Mouse (Mus musculus) forebrain, postnatal 0 days (tissue): ENCODE measurements at regions not wholly inside any gene's neighbourhood (a gene's known extent, or its start where the extent isn't known, plus 50 kb on each side); places are given as distances from the start of the nearest gene placed in this dataset.

Experiments
- ATAC-seq: fragments of 200-750 bp; cut with Nextera tagmentation; 2 replicates; pipeline ENCODE4 v1.8.0; 2017; ENCODE audit warnings: mild to moderate bottlenecking, moderate library complexity
- DNase-seq: peaks from one replicate; pipeline ENCODE4 v3.0.0-alpha.2; 2015
- H3K27ac ChIP-seq: fragments of 300-500 bp; sonication (generic); 2 replicates; pipeline ENCODE4 v1.5.1; 2014; ENCODE audit warnings: low read depth, mild to moderate bottlenecking, antibody characterized with exemption, low read length, moderate library complexity, mixed read lengths
- H3K27me3 ChIP-seq: fragments of 300-500 bp; sonication (generic); 2 replicates; pipeline ENCODE4 v1.6.1; 2014; ENCODE audit warnings: mild to moderate bottlenecking, low read length, mixed read lengths; ENCODE audit not compliant: insufficient read depth
- H3K36me3 ChIP-seq: fragments of 300-500 bp; sonication (generic); 2 replicates; pipeline ENCODE4 v1.6.1; 2014; ENCODE audit warnings: mild to moderate bottlenecking, moderate library complexity; ENCODE audit not compliant: insufficient read depth
- H3K4me1 ChIP-seq: fragments of 300-500 bp; sonication (generic); 2 replicates; pipeline ENCODE4 v1.6.1; 2014; ENCODE audit warnings: antibody characterized with exemption; ENCODE audit not compliant: insufficient read depth
- H3K4me2 ChIP-seq: fragments of 300-500 bp; sonication (generic); 2 replicates; pipeline ENCODE4 v1.6.1; 2014; ENCODE audit warnings: low read depth, mild to moderate bottlenecking, moderate library complexity
- H3K4me3 ChIP-seq: fragments of 300-500 bp; sonication (generic); 2 replicates; pipeline ENCODE4 v1.5.1; 2014; ENCODE audit warnings: low read depth, low read length, mixed read lengths
- H3K9ac ChIP-seq: fragments of 300-500 bp; sonication (generic); 2 replicates; pipeline ENCODE4 v1.6.1; 2014; ENCODE audit warnings: mild to moderate bottlenecking
- H3K9me3 ChIP-seq: fragments of 300-500 bp; sonication (generic); 2 replicates; pipeline ENCODE4 v1.6.1; 2016; ENCODE audit warnings: low read length
- CTCF ChIP-seq: sonication (generic); IDR thresholded peaks from 2 replicates; pipeline ENCODE4 v1.5.1; 2016; ENCODE audit warnings: antibody characterized with exemption, control low read depth, low read depth
- WGBS: fragments of 180-500 bp; shearing (Covaris S2); extraction: QIAGEN DNeasy Blood & Tissue Kit; methylation state at CpG from one replicate; pipeline ENCODE4 v1.1.7; 2014; 5-methylcytosine and 5-hydroxymethylcytosine counted together

DNA sequence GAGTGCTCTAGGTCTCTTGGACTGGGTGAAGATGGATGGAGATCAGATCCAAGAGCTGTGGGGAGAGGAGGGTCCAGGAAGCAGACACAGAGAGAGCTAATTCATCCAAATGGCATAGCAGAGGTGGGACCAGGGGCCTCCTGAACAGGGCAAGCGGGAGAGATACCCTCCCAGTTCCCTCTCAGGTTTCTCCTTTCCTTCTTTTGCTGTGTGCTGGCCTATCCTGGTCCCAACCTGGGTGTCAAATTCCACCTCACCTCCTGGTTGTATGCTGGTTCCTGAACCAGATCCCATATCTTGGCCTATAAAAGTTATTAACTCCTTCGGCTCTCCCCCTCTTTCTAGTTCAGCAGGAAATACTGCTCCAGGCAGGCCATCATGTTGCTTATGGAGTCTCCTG is 214.1 kb upstream of the Gm12728 start:
- Histone ChIP-seq H3K4me2 (no peak overlapping the region), H3K4me1 (no peaks in the 10 kb centered on the region), H3K4me3 (no peak overlapping the region), H3K9me3 (no peaks in the 10 kb centered on the region), H3K27ac (no peak overlapping the region), H3K27me3 (no peaks in the 10 kb centered on the region), H3K9ac (no peak overlapping the region), H3K36me3 (no peaks in the 10 kb centered on the region)
- WGBS: 96% methylated on average over 2 of the region's 2 CpGs
- no peak for DNase-seq
- no peak for TF ChIP-seq CTCF
- ATAC-seq: no peak

DNA sequence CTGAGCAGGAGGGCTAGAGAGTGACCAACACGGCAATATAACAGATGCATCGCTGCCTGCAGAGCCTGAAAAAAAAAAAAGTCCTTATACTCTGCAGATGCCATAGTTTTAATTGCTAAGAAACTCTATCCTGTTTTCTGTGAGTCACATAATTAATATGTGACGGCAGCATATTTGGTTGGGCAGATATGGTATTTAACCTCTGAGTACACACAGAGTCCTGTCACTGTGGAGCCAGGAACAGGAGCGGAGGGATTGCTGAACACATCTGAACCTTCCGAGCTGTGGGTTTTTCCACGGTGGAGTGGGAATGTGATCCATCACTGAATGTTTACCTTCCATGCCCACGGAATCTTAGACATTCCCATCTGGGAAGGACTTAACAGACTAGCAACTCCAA is 208.7 kb upstream of the Gm12728 start:
- WGBS: 88% methylated on average over 7 of the region's 7 CpGs
- Histone ChIP-seq H3K27me3 (no peaks in the 10 kb centered on the region), H3K9me3 (no peaks in the 10 kb centered on the region), H3K4me2 (no peak overlapping the region), H3K4me1 (no peaks in the 10 kb centered on the region), H3K36me3 (no peaks in the 10 kb centered on the region), H3K4me3 (no peak overlapping the region), H3K9ac (no peak overlapping the region), H3K27ac (no peak overlapping the region)
- DNase-seq (no peak), ATAC-seq (no peak)
- TF ChIP-seq CTCF: no peak

DNA sequence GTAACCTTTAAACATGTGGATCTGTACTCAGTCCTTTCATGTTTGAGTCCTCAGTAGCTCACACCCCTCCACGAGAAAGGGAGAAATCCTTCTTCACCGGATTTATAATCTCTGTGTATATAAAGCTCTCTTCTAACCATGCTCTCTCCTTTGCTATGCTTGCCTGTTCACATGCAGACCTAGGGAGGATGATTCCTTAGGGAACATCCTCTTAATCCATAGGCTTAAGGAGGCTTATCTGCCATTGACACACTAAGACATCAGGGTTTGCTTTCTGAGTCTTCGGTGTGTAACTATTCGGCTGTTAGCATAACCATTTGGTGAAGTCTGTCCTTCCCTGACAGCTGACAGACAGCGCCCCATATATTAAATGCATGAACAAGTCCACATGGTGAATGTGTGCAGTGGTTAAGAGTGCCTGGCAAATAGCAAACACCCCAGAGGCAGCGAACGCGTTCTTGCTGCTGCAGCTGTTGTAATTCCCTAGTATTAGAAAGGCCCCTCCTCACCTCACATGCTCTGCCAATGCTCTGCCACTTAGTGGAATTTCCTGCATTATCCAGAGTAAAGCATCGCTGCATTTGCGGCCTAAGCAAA is 205.2 kb upstream of the Gm12728 start:
- Histone ChIP-seq H3K36me3 (no peaks in the 10 kb centered on the region), H3K9ac (no peak overlapping the region), H3K27ac (no peak overlapping the region), H3K4me1 (no peaks in the 10 kb centered on the region), H3K4me3 (no peak overlapping the region), H3K4me2 (no peak overlapping the region), H3K27me3 (no peaks in the 10 kb centered on the region), H3K9me3 (no peaks in the 10 kb centered on the region)
- DNase-seq: no peak
- 75% methylated on average over 10 of the region's 10 CpGs for WGBS
- no peak for ATAC-seq
- TF ChIP-seq CTCF: no peak

DNA sequence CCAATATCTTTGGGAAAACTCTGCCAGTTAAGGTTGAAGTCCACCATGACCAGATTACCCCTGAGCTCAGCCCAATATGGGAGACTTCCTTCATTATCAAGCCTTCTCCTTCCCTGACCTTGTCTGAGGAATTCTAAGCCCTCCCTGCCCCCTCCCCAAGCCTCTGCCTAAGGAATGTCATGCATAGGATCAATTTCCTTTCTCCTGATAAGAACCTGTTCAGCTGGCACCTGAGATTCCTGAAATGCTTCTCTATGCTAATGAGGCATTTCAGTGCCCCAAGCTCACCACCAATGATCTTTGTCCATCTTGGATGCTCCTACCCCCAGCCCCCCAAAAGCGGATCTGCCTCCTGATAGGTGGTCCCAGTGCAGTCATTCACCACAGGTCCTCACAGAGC is 186.0 kb upstream of the Gm12728 start:
- DNase-seq (no peak), ATAC-seq (no peak)
- no peak overlapping the region for H3K4me3 ChIP-seq
- no peaks in the 10 kb centered on the region for H3K27me3 ChIP-seq
- no peak overlapping the region for H3K4me2 ChIP-seq
- H3K27ac ChIP-seq: no peak overlapping the region
- H3K9me3 ChIP-seq: no peaks in the 10 kb centered on the region
- no peak overlapping the region for H3K9ac ChIP-seq
- no peaks in the 10 kb centered on the region for H3K4me1 ChIP-seq
- no peaks in the 10 kb centered on the region for H3K36me3 ChIP-seq
- no peak for TF ChIP-seq CTCF
- whole genome bisulfite sequencing: 59% methylated on average over 1 of the region's 1 CpGs

DNA sequence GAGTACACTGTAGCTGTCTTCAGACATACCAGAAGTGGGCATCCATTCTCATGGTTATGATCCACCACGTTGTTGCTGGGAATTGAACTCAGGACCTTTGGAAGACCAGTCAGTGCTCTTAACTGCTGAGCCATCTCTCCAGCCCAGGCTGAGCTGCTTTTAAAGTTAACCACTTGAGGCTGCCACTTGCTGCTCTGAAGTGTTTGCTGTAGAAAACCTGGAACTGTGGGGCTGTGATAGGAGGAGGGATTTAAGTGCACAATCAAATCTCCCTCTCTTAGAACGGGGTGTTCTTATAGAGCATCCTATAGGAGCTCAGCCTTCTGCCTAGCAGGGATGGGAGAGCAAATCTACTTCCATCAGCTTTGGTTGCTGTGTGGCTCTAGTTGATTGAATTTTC is 185.1 kb upstream of the Gm12728 start:
- no peak for TF ChIP-seq CTCF
- 91% methylated on average over 2 of the region's 2 CpGs for WGBS
- Histone ChIP-seq H3K4me3 (no peak overlapping the region), H3K27ac (no peak overlapping the region), H3K9ac (no peak overlapping the region), H3K27me3 (no peaks in the 10 kb centered on the region), H3K4me2 (no peak overlapping the region), H3K36me3 (no peaks in the 10 kb centered on the region), H3K4me1 (no peaks in the 10 kb centered on the region), H3K9me3 (no peaks in the 10 kb centered on the region)
- no peak for ATAC-seq
- no peak for DNase-seq

DNA sequence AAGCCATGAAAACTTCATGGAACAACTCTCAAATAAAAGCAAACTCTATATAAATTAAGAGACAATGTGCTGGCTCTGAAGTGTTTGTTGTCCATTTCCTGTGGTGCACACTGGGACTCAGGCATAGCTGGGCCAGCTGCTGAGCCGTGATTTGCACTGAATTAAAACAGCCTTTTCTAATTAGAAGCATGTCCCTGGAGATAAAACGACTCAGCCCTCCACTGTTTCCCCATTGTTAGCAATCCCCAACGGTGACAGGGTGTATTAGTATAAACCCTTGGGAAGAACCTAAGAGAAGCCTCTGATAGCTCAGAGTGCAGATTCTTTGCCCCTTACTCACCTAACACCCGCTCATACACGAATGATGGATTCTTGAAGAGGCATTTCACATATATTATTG is 182.9 kb upstream of the Gm12728 start:
- H3K9ac ChIP-seq: no peak overlapping the region
- no peaks in the 10 kb centered on the region for H3K9me3 ChIP-seq
- H3K4me2 ChIP-seq: no peak overlapping the region
- DNase-seq (no peak), ATAC-seq (no peak)
- no peaks in the 10 kb centered on the region for H3K27me3 ChIP-seq
- H3K4me3 ChIP-seq: no peak overlapping the region
- no peaks in the 10 kb centered on the region for H3K36me3 ChIP-seq
- no peak for TF ChIP-seq CTCF
- H3K4me1 ChIP-seq: no peaks in the 10 kb centered on the region
- whole genome bisulfite sequencing: 24% methylated on average over 5 of the region's 5 CpGs
- H3K27ac ChIP-seq: no peak overlapping the region

DNA sequence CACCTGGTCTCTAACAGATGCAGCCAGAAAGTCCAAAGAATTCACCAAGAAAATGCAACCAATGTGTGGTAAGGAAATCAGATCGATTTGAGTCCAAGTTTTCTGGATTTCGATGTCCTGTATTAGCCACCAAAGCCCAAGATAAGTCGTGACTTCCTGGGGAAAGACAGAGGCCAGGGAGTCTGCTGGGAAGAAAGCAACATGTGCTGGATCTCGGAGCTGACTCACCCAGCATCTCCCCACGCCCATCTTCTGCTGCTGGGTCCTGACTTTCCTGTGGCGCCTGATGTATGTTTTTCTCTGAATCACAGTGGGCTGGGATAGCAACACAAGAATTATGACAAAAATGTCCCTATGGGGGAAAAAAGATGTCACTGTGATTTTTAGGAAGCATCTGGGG is 178.8 kb upstream of the Gm12728 start:
- WGBS: 88% methylated on average over 6 of the region's 6 CpGs
- H3K4me3 ChIP-seq: no peak overlapping the region
- no peaks in the 10 kb centered on the region for H3K4me1 ChIP-seq
- H3K27me3 ChIP-seq: no peaks in the 10 kb centered on the region
- no peak overlapping the region for H3K27ac ChIP-seq
- no peaks in the 10 kb centered on the region for H3K36me3 ChIP-seq
- no peaks in the 10 kb centered on the region for H3K9me3 ChIP-seq
- ATAC-seq (no peak), DNase-seq (no peak)
- no peak overlapping the region for H3K9ac ChIP-seq
- no peak for TF ChIP-seq CTCF
- no peak overlapping the region for H3K4me2 ChIP-seq

DNA sequence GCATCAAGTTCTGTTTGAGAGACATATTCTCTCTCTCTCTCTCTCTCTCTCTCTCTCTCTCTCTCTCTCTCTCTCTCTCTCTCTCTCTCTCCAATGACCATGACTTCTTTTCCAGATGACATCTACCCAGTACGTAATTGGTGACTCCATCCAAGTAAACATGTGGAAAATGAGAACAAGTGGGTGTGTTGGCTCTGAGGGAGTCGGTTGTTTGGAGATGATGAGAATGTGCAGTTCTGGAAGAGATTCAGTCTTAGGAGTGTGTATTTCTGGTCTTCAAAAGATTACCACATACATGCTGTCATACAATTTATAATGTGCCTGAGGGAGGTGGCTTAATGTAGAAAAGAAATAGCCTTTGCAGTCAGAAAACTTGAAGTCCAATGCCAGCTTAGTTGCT is 175.3 kb upstream of the Gm12728 start:
- Histone ChIP-seq H3K4me2 (no peak overlapping the region), H3K9ac (no peak overlapping the region), H3K4me1 (no peaks in the 10 kb centered on the region), H3K9me3 (no peaks in the 10 kb centered on the region), H3K27me3 (no peaks in the 10 kb centered on the region), H3K4me3 (no peak overlapping the region), H3K36me3 (no peaks in the 10 kb centered on the region), H3K27ac (no peak overlapping the region)
- no peak for DNase-seq
- no peak for TF ChIP-seq CTCF
- ATAC-seq: no peak
- WGBS: 90% methylated on average over 2 of the region's 2 CpGs
